Mouse (Mus musculus): Measurements from ENCODE around the gene Vmn1r176. TPM values are rescaled to one million over a fixed set of nuclear protein-coding genes. Genes with fewer than 3 reads are reported as not detected.
"Not testable (repeated sequence)": the region's sequence is repeated elsewhere in the genome, so short reads cannot be mapped to it uniquely, and the experiment has no call there.

Gene Vmn1r176
- polyA plus RNA-seq (2011; ENCODE audit: insufficient read length, low read depth, missing spikeins), result not detected in 2 replicates

DNA sequence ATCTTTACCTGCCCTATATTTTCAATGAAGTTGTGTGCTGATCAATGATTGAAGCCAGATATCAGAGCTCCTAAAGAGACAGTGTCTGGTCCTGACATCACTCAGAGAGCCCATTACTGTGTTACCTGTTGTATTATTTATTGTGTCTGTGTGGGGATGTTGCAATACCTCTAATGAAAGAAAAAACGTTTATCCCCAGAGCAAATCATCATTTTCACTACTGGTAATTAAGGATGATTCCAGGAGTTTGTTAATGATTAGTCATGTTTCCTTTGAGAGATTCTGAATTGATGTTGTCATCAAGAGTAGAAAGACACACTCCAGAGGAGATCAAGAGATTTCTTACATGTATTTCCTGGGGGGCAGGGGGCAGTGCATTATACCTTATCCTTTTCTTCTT is at the start of gene Vmn1r176:
Gene Vmn1r176, minus strand, starts transcription at position 101 of the 400 bp plus-strand sequence.
- H3K4me1 ChIP-seq (ENCODE audit: control insufficient read depth, insufficient read depth, low read length); H3K27ac ChIP-seq (ENCODE audit: insufficient read depth, low read length); H3K4me3 ChIP-seq (ENCODE audit: insufficient read depth, low read length): not testable (repeated sequence)

DNA sequence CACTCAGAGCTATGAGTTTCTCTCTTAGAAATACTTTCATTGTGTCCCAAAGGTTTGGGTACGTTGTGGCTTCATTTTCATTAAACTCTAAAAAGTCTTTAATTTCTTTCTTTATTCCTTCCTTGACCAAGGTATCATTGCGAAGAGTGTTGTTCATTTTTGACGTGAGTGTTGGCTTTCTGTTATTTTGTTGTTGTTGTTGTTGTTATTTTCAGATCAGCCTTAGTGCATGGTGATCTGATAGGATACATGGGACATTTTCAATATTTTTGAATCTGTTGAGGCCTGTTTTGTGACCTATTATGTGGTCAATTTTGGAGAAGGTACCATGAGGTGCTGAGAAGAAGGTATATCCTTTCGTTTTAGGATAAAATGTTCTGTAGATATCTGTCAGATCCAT is 39.7 kb upstream of the Vmn1r176 start:
- not testable (repeated sequence) for H3K4me3 ChIP-seq (ENCODE audit: insufficient read depth, low read length)

DNA sequence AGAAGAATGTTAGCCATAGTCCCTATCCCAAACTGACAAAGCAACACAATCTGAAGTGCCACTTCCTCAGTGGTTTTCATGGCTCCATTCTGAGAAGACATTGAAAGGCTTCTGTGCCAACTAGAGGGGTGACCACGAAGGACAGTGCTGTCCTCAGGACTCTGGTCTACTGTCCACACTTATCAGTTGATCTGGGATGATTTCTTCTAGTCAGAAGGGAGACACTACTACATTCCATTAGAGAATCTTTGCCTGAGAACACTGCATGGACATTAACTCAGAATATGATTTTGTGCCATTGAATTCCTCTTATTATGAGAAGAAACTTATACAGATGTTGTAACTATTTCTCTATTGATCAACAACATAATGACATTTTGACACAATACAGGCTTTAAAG is 29.2 kb upstream of the Vmn1r176 start, which contains the start of gene Vmn1r177:
Gene Vmn1r177, minus strand, starts transcription at position 101 of the 400 bp plus-strand sequence.
- not testable (repeated sequence) for H3K4me1 ChIP-seq (ENCODE audit: control insufficient read depth, insufficient read depth, low read length); H3K27ac ChIP-seq (ENCODE audit: insufficient read depth, low read length)

More for the DNA sequence above, 39.7 kb upstream of the Vmn1r176 start:
- not testable (repeated sequence) for H3K4me1 ChIP-seq (ENCODE audit: control insufficient read depth, insufficient read depth, low read length); H3K27ac ChIP-seq (ENCODE audit: insufficient read depth, low read length)

DNA sequence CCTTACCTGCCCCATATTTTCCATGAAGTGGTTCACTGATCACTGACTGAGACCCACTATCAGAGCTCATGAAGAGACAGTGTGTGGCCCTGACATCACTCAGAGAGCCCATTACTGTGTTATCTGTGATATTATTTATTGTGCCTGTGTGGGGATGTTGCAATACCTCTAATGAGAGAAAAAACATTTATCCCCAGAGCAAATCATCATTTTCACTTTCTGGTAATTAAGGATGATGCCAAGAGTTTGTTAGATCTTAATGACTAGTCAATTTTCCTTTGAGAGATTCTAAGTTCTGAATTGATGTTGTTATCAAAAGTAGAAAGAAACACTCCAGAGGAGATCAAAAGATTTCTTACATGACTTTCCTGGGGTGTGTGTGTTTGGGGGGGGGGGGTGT is 26.6 kb downstream of the Vmn1r176 start, which contains the start of gene Vmn1r175:
Gene Vmn1r175, minus strand, starts transcription at position 101 of the 400 bp plus-strand sequence.
- H3K4me3 ChIP-seq (ENCODE audit: insufficient read depth, low read length); H3K27ac ChIP-seq (ENCODE audit: insufficient read depth, low read length); H3K4me1 ChIP-seq (ENCODE audit: control insufficient read depth, insufficient read depth, low read length): not testable (repeated sequence)

More for the DNA sequence above, 29.2 kb upstream of the Vmn1r176 start, which contains the start of gene Vmn1r177:
- H3K4me3 ChIP-seq (ENCODE audit: insufficient read depth, low read length), result not testable (repeated sequence)

DNA sequence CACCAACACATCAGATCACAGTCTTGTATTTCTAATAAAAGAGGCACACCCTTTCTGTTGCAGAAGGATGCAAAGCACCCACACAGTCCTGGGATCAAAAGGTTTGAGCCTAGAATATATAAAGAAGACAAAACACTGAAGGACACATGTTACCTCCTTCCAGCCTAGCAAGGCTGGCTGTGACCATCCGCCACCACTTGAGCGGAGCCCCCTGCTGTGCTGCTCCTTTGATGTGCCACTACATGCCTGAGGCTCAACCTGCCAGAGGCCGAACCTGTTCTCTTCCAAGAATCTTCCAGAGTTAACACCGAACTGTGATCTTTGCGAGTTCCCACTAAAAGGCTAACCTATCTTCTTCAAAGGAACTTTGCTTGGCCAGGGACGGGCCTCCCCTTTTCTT is 52.6 kb downstream of the Vmn1r176 start:
- no peak for TF ChIP-seq POLR2A (IDR thresholded peaks at IDR 0.05; ENCODE audit: low read depth, low read length)
- TF ChIP-seq CTCF (IDR thresholded peaks at IDR 0.05; ENCODE audit: borderline replicate concordance, insufficient read depth, low read length), result no peak
- no peaks in the 10 kb centered on the region for H3K4me1 ChIP-seq (ENCODE audit: control insufficient read depth, insufficient read depth, low read length)
- H3K27ac ChIP-seq (ENCODE audit: insufficient read depth, low read length), result no peak overlapping the region
- no peak overlapping the region for H3K4me3 ChIP-seq (ENCODE audit: insufficient read depth, low read length)

Other genes starting within 250 kb of the Vmn1r176 start
- not detected in 2 replicates for gene Vmn1r170, start 231.2 kb downstream of the Vmn1r176 start, polyA plus RNA-seq (2011; ENCODE audit: insufficient read length, low read depth, missing spikeins)
- gene Vmn1r171, start 206.7 kb downstream of the Vmn1r176 start, polyA plus RNA-seq (2011; ENCODE audit: insufficient read length, low read depth, missing spikeins), result not detected in 2 replicates
- gene Vmn1r172, start 179.1 kb downstream of the Vmn1r176 start, polyA plus RNA-seq (2011; ENCODE audit: insufficient read length, low read depth, missing spikeins), result not detected in 2 replicates
- not detected in 2 replicates for gene Vmn1r173, start 136.7 kb downstream of the Vmn1r176 start, polyA plus RNA-seq (2011; ENCODE audit: insufficient read length, low read depth, missing spikeins)
- gene Vmn1r174, start 85.1 kb downstream of the Vmn1r176 start, polyA plus RNA-seq (2011; ENCODE audit: insufficient read length, low read depth, missing spikeins), result not detected in 2 replicates
- not detected in 2 replicates for gene Vmn1r175, start 26.7 kb downstream of the Vmn1r176 start, polyA plus RNA-seq (2011; ENCODE audit: insufficient read length, low read depth, missing spikeins)
- not detected in 2 replicates for gene Vmn1r177, start 29.1 kb upstream of the Vmn1r176 start, polyA plus RNA-seq (2011; ENCODE audit: insufficient read length, low read depth, missing spikeins)
- gene Vmn1r178, start 54.6 kb upstream of the Vmn1r176 start, polyA plus RNA-seq (2011; ENCODE audit: insufficient read length, low read depth, missing spikeins), result not detected in 2 replicates
- gene Vmn1r179, start 89.6 kb upstream of the Vmn1r176 start, polyA plus RNA-seq (2011; ENCODE audit: insufficient read length, low read depth, missing spikeins), result not detected in 2 replicates
- gene Vmn1r180, start 113.3 kb upstream of the Vmn1r176 start, polyA plus RNA-seq (2011; ENCODE audit: insufficient read length, low read depth, missing spikeins), result not detected in 2 replicates
- not detected in 2 replicates for gene Vmn1r181, start 137.2 kb upstream of the Vmn1r176 start, polyA plus RNA-seq (2011; ENCODE audit: insufficient read length, low read depth, missing spikeins)
- not detected in 2 replicates for gene V1rd19, start 164.3 kb upstream of the Vmn1r176 start, polyA plus RNA-seq (2011; ENCODE audit: insufficient read length, low read depth, missing spikeins)
- not detected in 2 replicates for gene Vmn1r183, start 215.9 kb upstream of the Vmn1r176 start, polyA plus RNA-seq (2011; ENCODE audit: insufficient read length, low read depth, missing spikeins)
- gene Zfp180, start 244.6 kb upstream of the Vmn1r176 start, polyA plus RNA-seq (2011; ENCODE audit: insufficient read length, low read depth, missing spikeins), result 14.5 and 16.5 TPM in 2 replicates

Measured in embryonic fibroblast, embryonic 13.5 days (primary cell).